Mouse (Mus musculus): ENCODE data around the gene Reln. TPM values are rescaled to one million over a fixed set of nuclear protein-coding genes. Genes with fewer than 3 reads are reported as not detected.

Gene Reln
- total RNA-seq, 1 experiment from 2014 or later = 0.57 TPM

GRCm38 (mm10) chr5:22158754-22159153 lies 185.7 kb downstream of the Reln start:
- ATAC-seq (replicated peaks; ENCODE audit: insufficient number of reproducible peaks, low FRiP score, low TSS enrichment, poor library complexity, severe bottlenecking) = no peak

DNA sequence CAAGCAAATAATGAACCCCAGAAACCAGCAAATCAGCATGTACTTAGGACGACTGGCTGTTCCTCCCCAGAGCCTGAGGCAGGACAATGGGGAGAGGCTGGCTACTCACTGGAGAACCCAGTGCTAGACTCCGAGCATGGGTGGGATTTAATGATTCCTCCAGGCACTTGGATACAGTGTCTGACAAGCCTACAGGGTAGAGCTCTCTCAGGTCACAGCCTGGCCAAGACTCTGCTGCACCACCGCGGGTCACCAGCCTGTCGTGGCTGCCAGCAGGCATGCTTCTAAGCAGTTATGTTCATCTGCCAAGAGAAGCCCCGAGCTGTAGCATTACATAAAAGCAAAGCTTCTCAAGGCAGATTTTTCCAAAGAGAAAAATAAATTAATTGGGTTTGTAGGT lies 190.9 kb downstream of the Reln start:
- ATAC-seq (replicated peaks; ENCODE audit: insufficient number of reproducible peaks, low FRiP score, low TSS enrichment, poor library complexity, severe bottlenecking) = no peak

GRCm38 (mm10) chr5:22141821-22142220 lies 202.7 kb downstream of the Reln start:
- ATAC-seq (replicated peaks; ENCODE audit: insufficient number of reproducible peaks, low FRiP score, low TSS enrichment, poor library complexity, severe bottlenecking) = no peak

GRCm38 (mm10) chr5:22139015-22139414 lies 205.5 kb downstream of the Reln start:
- no peak for ATAC-seq (replicated peaks; ENCODE audit: insufficient number of reproducible peaks, low FRiP score, low TSS enrichment, poor library complexity, severe bottlenecking)

GRCm38 (mm10) chr5:22134402-22134801 lies 210.1 kb downstream of the Reln start:
- no peak for ATAC-seq (replicated peaks; ENCODE audit: insufficient number of reproducible peaks, low FRiP score, low TSS enrichment, poor library complexity, severe bottlenecking)

DNA sequence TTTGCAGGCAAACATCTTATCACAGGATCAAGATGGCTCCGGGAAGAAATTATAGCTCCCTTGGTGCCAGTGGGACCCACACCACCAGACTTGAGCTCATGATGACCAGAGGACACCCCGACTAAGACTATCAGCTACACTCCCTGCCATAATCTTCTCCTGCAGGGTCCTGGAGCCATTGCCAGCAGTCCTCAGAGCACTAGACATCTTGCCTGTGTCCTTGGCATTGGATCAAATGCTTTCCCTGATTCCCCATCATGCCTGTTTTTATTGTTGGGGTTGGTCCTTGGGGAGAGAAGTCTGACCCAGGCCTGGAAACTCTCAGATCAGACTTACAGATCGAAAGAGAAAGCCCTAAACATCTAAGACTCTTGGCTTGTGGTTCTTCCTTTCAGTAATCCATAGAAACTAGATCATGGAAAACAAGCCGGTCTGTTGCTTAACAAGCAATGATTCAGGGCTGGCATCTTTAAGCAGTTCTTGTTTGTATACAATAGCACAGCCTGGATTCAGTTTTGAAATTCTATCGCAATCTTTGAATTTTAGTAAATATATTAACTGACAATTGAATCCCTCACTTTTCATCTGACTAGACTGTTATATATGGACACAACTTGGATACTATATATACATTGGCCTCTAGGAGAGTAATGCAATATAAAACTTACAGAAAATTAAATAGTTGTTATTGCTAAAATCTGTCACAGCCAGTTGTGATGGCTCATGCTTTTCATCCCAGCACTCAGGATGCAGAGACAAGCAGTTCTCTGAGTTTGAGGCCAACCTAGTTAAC lies 212.6 kb downstream of the Reln start:
- ATAC-seq (replicated peaks; ENCODE audit: insufficient number of reproducible peaks, low FRiP score, low TSS enrichment, poor library complexity, severe bottlenecking) = no peak

DNA sequence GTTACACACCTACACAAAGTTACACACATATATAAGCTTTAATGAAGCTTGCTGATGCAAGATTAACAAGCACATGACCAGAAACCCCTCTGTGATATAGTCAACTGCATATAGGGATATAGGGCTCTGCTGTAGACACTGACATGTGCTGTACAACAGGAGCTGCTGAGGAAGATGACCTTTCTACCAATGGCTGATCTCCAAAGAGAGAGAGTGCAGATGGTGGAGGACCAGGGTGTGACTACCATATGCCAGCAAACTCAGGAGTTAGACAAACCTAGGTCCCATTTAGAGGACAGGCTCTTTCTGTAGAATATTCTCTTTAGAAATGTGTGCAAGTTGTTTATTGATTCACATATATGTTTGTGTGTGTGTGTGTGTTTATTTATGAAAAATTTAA lies 216.9 kb downstream of the Reln start:
- ATAC-seq (replicated peaks; ENCODE audit: insufficient number of reproducible peaks, low FRiP score, low TSS enrichment, poor library complexity, severe bottlenecking) = no peak

DNA sequence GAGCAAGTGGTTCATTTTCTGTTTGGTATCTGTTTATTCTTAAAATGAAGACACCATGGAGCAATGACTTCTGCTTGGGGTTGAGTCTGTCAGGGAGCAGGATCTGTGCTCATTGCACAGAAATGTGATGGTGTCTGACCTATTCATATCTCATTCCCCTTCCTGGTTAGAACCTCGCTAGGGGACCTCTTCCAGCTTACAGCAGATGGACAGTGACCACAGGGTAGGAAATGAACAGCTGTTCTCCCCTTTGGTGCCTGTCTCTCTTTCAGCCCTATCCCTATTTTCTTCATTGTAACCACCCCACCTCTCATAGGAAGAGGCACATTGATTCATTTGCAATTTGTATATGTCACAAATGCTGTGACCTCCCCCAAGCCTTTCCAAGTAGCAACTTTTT lies 225.2 kb downstream of the Reln start:
- ATAC-seq (replicated peaks; ENCODE audit: insufficient number of reproducible peaks, low FRiP score, low TSS enrichment, poor library complexity, severe bottlenecking) = no peak

GRCm38 (mm10) chr5:22118456-22118855 lies 226.0 kb downstream of the Reln start:
- no peak for ATAC-seq (replicated peaks; ENCODE audit: insufficient number of reproducible peaks, low FRiP score, low TSS enrichment, poor library complexity, severe bottlenecking)

GRCm38 (mm10) chr5:22116922-22117321 lies 227.6 kb downstream of the Reln start:
- ATAC-seq (replicated peaks; ENCODE audit: insufficient number of reproducible peaks, low FRiP score, low TSS enrichment, poor library complexity, severe bottlenecking) = no peak

- no peak for ATAC-seq (replicated peaks; ENCODE audit: insufficient number of reproducible peaks, low FRiP score, low TSS enrichment, poor library complexity, severe bottlenecking)
Measured at GRCm38 (mm10) chr5:22106811-22107485, 237.6 kb downstream of the Reln start.

- no peak for ATAC-seq (replicated peaks; ENCODE audit: insufficient number of reproducible peaks, low FRiP score, low TSS enrichment, poor library complexity, severe bottlenecking)
Measured at GRCm38 (mm10) chr5:22094984-22095383, 249.5 kb downstream of the Reln start.

- ATAC-seq (replicated peaks; ENCODE audit: insufficient number of reproducible peaks, low FRiP score, low TSS enrichment, poor library complexity, severe bottlenecking) = no peak
Measured at GRCm38 (mm10) chr5:22094043-22094442, 250.5 kb downstream of the Reln start.

DNA sequence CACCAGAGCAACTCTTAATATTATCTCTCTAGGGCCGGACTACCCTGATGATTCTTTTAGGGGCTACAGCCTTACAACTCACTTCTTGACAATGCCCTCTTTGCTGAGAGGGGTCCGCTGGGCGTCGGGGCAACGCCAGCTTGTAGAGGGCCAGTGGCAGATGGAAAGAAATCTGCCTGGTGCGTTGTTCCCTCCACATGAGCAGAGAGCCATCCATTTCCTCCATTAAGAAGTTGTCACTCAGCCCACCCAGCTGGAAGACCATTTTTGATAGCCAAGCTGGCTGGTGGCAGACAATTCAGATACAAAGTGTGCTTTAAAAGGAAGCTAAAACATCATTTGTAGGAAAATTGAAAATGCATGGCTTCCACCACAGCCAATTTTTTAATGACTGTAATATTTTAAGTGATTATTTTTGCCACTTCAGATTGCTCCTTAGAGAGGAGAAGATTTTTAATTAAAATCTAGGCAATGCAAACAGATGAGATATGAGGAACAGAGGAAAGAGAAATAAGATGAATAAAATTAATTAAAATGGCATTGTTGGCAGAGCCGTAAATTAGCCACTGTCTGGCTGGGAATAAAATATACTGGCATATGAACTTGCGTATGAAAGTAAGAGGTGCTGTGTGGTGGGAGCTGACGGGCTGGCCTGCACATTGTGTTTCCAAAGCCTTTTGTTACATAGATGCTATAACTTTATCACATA lies 251.2 kb downstream of the Reln start:
- no peak for ATAC-seq (replicated peaks; ENCODE audit: insufficient number of reproducible peaks, low FRiP score, low TSS enrichment, poor library complexity, severe bottlenecking)

- no peak for ATAC-seq (replicated peaks; ENCODE audit: insufficient number of reproducible peaks, low FRiP score, low TSS enrichment, poor library complexity, severe bottlenecking)
Measured at GRCm38 (mm10) chr5:22080468-22080986, 264.0 kb downstream of the Reln start.

DNA sequence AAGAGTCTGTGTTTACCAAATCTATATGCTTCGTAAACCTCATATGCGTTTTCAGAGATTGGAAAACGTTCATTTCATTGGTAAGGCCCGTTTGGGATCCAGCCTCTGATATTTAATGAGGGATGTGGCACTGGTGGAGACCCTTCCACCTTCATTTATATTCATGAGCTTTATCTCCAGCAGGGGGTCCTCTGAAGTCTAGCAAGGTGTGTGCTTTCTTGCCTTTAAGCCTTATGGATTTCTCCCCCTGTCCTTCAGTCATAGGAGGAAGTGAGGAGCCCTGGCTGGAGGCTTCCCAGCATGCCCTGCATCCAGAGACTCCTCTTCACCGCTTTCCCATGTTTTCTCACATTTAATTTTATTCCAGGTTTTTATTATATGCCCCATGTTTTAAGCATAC lies 269.5 kb downstream of the Reln start:
- no peak for ATAC-seq (replicated peaks; ENCODE audit: insufficient number of reproducible peaks, low FRiP score, low TSS enrichment, poor library complexity, severe bottlenecking)

GRCm38 (mm10) chr5:22072591-22072990 lies 271.9 kb downstream of the Reln start:
- no peak for ATAC-seq (replicated peaks; ENCODE audit: insufficient number of reproducible peaks, low FRiP score, low TSS enrichment, poor library complexity, severe bottlenecking)

- ATAC-seq (replicated peaks; ENCODE audit: insufficient number of reproducible peaks, low FRiP score, low TSS enrichment, poor library complexity, severe bottlenecking) = no peak
Measured at GRCm38 (mm10) chr5:22059251-22059650, 285.3 kb downstream of the Reln start.

GRCm38 (mm10) chr5:22041825-22042224 lies 302.7 kb downstream of the Reln start:
- ATAC-seq (replicated peaks; ENCODE audit: insufficient number of reproducible peaks, low FRiP score, low TSS enrichment, poor library complexity, severe bottlenecking) = no peak

All from monocyte, adult 5-6 weeks (primary cell).